Mouse (Mus musculus) brain, embryonic 14.5 days (tissue): ENCODE results near the gene H2-M10.6. TPM values are rescaled to one million over a fixed set of nuclear protein-coding genes. Genes with fewer than 3 reads are reported as not detected.
"Not testable (repeated sequence)": the region's sequence is repeated elsewhere in the genome, so short reads cannot be mapped to it uniquely, and the experiment has no call there.

ENCODE experiments used
- DNase-seq: peaks from one replicate; pipeline ENCODE4 v3.0.0-alpha.2; 2011; ENCODE audit warnings: low read depth
- CTCF ChIP-seq: fragments of 200-500 bp; IDR thresholded peaks from 2 replicates; pipeline ENCODE4 v1.5.1; 2012; ENCODE audit warnings: inconsistent platforms, mild to moderate bottlenecking, moderate library complexity, borderline replicate concordance; ENCODE audit not compliant: insufficient read depth, insufficient read length; ENCODE audit errors: extremely low read depth
- POLR2A ChIP-seq: fragments of 200-500 bp; IDR thresholded peaks from 2 replicates; pipeline ENCODE4 v1.6.1; 2012; ENCODE audit warnings: mild to moderate bottlenecking, inconsistent platforms, borderline replicate concordance; ENCODE audit not compliant: poor library complexity, insufficient read depth, insufficient read length, severe bottlenecking; ENCODE audit errors: extremely low read depth
- polyA plus RNA-seq: library from polyadenylated mRNA; depleted of rRNA; stranded (reverse); fragments of >200 nt; gene quantifications from 2 replicates; pipeline ENCODE4 v1.2.3, GENCODE M21; 2012; rRNA removed

The H2-M10.6 gene
- polyA plus RNA-seq: not detected in 2 replicates

DNA sequence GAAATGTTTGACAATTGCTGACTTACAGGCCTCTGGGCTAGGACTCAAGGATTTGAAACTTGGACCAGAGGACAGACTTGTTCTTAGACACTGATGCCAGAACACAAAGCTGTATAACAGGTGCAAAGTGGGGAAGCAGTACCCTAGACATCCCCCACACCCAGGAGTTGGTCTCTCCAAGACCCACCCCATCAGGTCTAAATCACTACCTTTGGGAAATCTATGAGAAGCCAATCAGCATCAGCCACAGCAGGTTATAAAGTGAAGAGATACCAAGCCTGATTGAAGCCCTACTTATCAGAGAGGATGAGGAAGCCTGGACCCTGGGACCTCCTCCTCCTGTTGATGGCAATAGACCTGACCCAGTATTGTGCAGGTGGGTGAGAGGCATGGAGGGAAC lies at the start of gene H2-M10.6:
Gene H2-M10.6, plus strand, starts transcription at position 301 of the 400 bp plus-strand sequence.
- DNase-seq: no peak
- TF ChIP-seq POLR2A: no peak
- TF ChIP-seq CTCF: no peak

GRCm38 (mm10) chr17:36763816-36764215 lies 48.2 kb upstream of the H2-M10.6 start:
- TF ChIP-seq POLR2A: no peak
- TF ChIP-seq CTCF: no peak
- DNase-seq: no peak

DNA sequence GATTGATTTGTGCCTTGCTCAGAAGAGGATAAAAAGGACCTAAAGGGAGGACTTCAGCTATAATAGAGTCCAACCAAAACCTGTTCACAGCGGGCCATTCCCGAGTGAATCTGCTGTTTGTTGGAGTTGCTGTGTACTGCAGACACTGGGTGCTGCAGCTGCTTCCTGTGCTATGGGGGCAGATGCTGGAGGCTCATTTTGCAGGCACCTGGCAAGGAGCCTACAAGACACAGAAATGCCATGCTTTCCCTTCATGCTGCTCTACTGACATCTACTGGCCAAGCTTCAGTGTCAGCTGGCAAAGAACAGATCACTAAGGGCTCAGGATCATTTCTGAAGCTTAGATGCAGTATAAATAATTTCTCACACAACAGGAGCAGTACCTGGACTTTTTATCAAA lies 47.7 kb upstream of the H2-M10.6 start:
- peak; percentile 26; the same call in 1 of the 2 replicates for TF ChIP-seq CTCF

GRCm38 (mm10) chr17:36765403-36765802 lies 46.6 kb upstream of the H2-M10.6 start:
- DNase-seq: not testable (repeated sequence)

More for the DNA sequence above, 47.7 kb upstream of the H2-M10.6 start:
- DNase-seq: peak; percentile 75

DNA sequence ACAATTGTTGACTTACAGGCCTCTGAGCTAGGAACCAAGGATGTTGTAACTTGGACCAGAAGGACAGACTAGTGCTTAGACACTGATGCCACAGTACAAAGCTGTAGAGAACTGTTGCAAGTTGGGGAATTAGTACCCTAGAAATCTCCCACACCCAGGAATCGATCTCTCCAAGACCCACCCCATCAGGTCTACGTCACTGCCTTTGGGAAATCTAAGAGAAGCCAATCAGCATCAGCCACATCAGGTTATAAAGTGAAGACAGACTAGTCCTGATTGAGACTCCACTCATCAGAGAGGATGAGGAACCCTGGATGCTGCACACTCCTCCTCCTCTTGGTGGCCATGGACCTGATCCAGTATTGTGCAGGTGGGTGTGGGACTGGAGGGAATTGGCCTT lies 39.4 kb upstream of the H2-M10.6 start, which contains the start of gene H2-M10.5:
Gene H2-M10.5, plus strand, starts transcription at position 301 of the 400 bp plus-strand sequence.
- DNase-seq: not testable (repeated sequence)

- no peak for DNase-seq
Measured at GRCm38 (mm10) chr17:36781533-36781932, 30.4 kb upstream of the H2-M10.6 start.

GRCm38 (mm10) chr17:36786483-36786886 lies 25.5 kb upstream of the H2-M10.6 start:
- peak; percentile 53; the same call in 1 of the 2 replicates for TF ChIP-seq CTCF
- peak; percentile 31 for DNase-seq

More at GRCm38 (mm10) chr17:36781533-36781932, 30.4 kb upstream of the H2-M10.6 start:
- TF ChIP-seq POLR2A (no peak), CTCF (no peak)

DNA sequence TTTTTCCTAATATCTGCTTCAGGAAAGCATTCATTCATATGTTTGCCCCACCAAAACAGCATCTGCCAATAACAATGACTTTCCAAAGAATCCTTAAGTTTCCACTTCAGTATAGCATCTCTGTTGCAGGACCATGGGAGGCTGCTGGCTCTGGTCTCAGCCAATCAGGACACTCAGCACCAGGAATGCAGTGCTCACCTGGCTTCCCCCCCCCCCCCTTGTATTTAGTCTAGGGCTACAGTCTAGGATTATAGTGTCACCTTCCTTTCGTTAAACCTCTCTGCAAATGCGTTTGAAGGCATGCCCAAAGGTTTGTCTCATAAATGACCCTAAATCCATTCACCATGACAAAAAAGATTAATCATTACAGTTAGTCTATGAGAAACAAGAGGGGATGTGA lies 23.6 kb upstream of the H2-M10.6 start:
- DNase-seq: no peak
- TF ChIP-seq CTCF (no peak), POLR2A (no peak)

- TF ChIP-seq CTCF: peak; percentile 64; the same call in 1 of the 2 replicates
- peak; percentile 93 for DNase-seq
Measured at GRCm38 (mm10) chr17:36788801-36789200, 23.2 kb upstream of the H2-M10.6 start.

- no peak for DNase-seq
- TF ChIP-seq POLR2A: no peak
- TF ChIP-seq CTCF: no peak
Measured at GRCm38 (mm10) chr17:36799493-36799892, 12.5 kb upstream of the H2-M10.6 start.

DNA sequence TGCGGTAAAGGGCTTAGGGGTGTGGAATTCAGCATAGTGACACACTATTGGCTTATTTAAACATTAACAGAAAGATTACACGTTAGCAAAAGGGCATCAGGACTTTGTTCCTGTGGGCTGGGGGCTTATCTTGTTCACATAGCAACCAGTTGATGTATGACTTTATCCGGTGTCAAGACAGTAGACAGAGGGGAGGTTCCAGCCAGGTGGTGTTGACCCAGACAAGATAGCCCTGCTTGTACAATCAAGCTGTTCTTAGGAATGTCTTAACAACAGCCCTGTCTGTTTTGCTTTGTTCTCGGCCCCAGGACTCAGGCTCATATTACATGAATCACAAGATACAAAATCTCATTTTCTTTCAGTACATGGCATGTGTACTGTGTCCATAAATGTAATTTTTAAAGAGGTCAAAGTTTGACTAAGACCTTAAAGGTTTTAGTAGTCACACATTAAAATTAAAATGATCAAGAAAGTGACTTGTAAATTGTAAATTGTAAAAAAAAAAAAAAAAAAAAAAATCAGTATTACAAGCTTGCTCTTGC lies 12.0 kb upstream of the H2-M10.6 start:
- DNase-seq: not testable (repeated sequence)

DNA sequence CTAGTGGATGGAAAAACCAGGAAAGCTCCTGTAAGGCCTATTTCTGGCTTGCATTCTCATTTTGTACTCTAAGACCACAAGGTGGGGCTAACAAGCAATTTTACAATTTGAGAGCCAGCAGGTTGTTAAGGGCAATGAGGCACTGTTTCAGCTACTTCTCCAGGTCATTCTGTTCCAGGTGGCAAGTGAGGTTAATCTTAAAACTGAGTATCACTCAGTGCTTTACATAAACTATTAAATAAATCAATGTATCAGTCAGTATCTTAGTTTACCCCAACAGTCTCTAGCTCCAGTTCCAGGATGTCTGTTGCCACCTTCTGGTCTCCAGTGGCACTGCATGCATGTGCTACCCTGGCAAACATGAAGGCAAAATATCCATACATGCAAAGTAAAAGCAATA lies 12.0 kb downstream of the H2-M10.6 start:
- TF ChIP-seq CTCF: peak; percentile 65; the same call in 1 of the 2 replicates
- no peak for TF ChIP-seq POLR2A
- peak; percentile 62 for DNase-seq

DNA sequence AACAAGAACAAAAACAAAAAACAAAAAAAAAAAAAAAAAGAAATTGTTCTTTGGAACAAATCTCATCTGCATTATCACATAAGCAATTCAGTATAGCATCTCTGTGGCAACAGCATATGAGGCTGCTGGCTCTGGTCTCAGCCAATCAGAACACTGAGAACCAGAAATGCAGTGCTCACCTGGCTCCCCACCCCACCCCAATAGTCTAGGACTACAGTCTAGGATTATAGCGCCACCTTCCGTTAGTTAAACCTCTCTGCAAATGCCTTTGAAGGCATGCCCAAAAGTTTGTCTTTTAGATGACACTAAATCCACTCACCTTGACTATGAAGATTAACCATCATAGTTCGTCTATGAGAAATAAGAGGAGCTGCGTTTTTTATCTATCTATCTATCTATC lies 13.6 kb downstream of the H2-M10.6 start:
- peak; percentile 36 for DNase-seq
- TF ChIP-seq CTCF (peak; percentile 23; the same call in 1 of the 2 replicates), POLR2A (no peak)
